Mouse (Mus musculus): ENCODE measurements around the gene Tmem79.
"Not testable (repeated sequence)": the region's sequence is repeated elsewhere in the genome, so short reads cannot be mapped to it uniquely, and the experiment has no call there.

Gene Tmem79

GRCm38 (mm10) chr3:88284815-88285564 is 51.0 kb downstream of the Tmem79 start:
- DNase-seq (ENCODE audit: low spot score): not testable (repeated sequence)

DNA sequence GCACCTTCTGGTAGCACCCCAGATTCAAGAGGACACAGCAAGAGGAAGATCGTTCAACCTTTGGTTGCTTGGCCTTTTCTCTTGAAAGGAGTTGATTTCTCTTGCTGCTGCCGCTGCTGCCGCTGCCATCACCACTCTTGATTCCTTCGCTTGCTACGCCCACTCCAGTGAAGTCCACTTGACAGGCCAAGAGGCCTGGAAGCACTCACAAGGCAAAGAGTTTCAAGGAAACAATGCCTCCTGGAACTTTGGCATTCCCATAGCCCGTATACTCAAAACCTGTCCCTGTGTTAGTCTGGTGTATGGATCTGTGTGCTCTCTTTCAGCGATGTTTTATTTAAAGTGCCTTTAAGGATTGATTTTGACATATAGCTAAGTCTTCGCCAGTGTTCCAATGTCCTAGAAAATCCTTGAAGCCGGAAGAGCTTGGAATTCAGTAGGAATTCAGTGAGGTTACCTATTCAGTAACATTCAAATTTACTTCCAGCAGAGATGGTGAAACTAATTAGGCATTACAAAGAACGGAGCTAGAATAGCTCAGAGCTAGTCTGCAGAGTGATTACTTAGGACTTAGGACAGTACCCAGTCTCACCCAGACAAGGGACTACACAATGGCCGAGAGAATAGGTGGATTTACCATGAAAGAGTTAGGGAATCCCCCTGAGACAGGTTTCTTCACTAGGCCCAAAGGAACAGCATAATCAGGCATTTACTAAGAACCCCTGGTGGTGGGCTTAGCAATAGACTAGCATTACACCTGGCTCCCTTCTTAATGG is 54.6 kb downstream of the Tmem79 start:
- DNase-seq (ENCODE audit: low spot score): not testable (repeated sequence)

DNA sequence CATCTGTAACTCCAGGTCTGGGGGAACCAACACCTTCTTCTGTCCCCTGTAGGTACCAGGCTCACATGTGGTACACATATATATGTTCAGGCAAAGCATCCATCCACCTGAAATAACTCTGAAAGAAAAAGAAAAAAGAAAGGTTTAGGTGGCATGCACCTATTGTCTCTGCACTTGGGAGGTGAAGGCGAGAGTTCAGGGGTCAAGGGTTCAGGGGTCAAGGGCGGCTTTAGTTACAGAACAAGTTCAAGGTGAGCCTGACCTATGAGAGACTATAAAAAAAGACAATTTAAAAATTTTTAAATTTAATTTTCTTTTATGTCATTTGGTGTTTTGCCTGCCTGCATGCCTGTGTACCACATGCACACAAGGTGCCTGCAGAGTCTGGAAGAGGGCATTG is 55.9 kb downstream of the Tmem79 start:
- DNase-seq (ENCODE audit: low spot score): no peak
